Mouse (Mus musculus) v-Abl transformed pro-B cells (cell line): ENCODE results near the gene Esr1.

Experiments used
- in situ Hi-C, 2 experiments: fragments of 400-800 bp; cut with MboI; formaldehyde crosslinking; loops; one replicate each; pipeline ENCODE4 v1.15.1; 2025; ENCODE audit not compliant: unreplicated experiment in 2 of 2

Gene Esr1

GRCm38 (mm10) chr10:4924391-4924790 is 313.0 kb downstream of the Esr1 start:
- in situ Hi-C loops = no loop called here

- in situ Hi-C loops = no loop called here
Measured at GRCm38 (mm10) chr10:4943148-4943547, 331.8 kb downstream of the Esr1 start.

DNA sequence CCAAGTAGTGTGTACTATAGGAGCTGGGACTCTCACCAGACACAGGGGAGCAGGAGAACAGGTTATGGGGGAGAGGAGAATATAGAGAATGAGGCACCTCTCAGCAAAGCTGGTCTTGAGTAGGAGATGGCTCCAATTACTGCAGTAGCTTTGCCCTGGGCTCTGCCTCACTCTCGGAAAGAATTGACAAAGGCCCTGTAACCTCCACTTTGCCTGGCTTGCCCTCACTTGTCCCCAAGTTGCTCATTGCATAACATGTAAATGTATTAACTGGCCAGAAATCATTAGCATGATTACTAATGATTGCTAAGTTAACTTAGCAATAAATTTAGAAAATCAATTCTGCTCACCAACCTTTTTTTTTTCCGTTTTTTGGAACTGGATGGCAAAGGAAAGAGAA is 333.3 kb downstream of the Esr1 start:
- in situ Hi-C loops = no loop called here

DNA sequence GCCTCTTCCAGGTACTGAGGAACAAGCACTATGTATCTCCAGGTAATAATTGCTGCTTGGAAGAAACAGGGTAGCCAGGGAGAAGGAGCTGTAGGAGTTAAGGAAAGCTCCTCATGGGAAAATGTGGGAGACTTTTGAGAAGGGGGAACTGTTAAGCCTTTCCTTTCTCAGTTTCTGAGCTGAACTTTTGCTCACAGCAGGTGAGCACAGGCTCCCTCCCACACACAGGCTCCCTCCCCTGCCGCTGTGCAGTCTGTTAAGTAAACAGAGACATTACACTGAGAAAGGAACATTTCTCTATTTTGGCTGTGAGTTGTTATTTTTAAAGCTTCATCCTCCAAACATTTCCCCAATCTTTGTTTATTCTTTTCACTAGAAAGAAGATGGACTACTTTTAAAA is 354.4 kb downstream of the Esr1 start:
- in situ Hi-C loops = no loop called here

GRCm38 (mm10) chr10:4971156-4971555 is 359.8 kb downstream of the Esr1 start:
- in situ Hi-C loops = no loop called here

GRCm38 (mm10) chr10:4971586-4971985 is 360.2 kb downstream of the Esr1 start:
- in situ Hi-C loops = no loop called here

- in situ Hi-C loops = no loop called here
Measured at GRCm38 (mm10) chr10:4972026-4972425, 360.6 kb downstream of the Esr1 start.

- in situ Hi-C loops = no loop called here
Measured at GRCm38 (mm10) chr10:4974246-4974645, 362.9 kb downstream of the Esr1 start.

DNA sequence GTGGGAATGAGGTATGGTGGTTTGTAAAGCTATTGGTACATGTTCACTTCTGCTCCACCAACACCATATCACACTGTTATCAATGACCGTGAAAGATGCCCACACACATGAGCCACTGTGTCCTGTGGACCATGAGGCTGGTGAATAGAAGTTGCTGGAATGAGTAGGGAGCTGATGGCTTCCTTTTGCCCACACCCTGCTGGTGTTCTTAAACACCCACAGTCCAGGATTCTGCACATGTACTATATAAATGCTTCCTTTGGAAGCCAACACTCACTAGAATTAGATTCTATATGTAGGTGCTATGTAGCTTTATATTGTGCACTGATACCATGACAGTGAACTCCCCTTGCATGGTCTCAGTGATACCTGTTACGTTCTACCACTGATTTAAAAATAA is 365.2 kb downstream of the Esr1 start:
- in situ Hi-C loops = no loop called here

DNA sequence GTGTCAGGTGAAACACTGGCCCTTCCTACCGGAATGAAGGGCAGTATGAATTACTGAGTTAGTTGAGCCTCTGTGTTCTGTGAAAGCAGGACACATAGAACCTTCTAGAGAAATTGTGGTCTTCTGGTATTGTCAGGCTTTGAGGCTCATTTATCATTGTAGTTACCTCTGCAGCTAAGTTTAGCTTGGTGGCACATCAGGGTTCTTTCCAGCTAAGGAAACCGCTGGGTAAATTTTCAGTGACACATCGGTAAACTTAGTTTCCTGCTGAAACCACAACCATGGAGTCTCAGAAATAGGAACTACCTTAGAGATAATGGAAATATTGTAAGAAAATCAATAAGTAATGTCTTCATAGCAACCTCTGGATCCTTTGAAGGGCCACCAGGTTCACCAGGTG is 366.0 kb downstream of the Esr1 start:
- in situ Hi-C loops = no loop called here

- in situ Hi-C loops = no loop called here
Measured at GRCm38 (mm10) chr10:4983919-4984318, 372.5 kb downstream of the Esr1 start.

DNA sequence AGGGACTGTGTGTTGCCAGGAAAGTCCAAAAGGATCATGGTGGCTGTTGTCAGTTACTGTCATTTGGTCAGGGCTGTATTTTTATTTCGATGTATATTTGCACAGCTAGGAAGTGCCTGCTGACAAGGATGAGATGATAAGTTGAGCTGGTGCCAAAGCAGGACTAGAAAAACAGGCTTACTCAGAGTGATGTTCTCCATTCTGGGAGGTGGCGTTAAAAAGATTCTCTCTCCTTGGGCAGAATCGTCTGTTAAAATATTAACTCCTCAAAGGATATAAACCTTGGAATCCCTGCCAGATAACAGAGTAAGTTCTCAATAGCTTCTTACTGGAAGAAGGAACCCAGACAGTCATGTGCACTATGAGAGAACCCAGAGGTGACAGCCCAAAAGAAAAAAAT is 382.4 kb downstream of the Esr1 start:
- in situ Hi-C loops = no loop called here

DNA sequence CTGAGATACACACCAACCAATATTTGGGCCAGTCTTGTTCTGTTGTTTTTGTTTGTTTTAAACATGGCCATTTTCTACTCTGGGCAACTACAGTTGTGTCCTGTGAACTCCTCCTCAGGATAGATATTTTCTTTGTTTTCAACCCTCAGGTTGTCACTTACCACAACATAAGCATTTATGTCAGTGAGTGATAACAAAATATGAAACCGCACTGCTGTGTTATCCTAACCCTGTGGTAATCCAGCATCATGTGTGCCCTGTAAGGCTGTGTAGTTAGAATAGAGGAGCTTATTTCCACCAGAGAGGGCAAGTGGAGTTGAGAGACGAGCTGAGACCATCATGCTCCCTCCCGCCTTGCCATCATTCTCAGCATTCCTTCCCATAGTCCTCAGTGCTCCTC is 385.2 kb downstream of the Esr1 start:
- in situ Hi-C loops = no loop called here

- in situ Hi-C loops = no loop called here
Measured at GRCm38 (mm10) chr10:5008795-5009366, 397.5 kb downstream of the Esr1 start.

DNA sequence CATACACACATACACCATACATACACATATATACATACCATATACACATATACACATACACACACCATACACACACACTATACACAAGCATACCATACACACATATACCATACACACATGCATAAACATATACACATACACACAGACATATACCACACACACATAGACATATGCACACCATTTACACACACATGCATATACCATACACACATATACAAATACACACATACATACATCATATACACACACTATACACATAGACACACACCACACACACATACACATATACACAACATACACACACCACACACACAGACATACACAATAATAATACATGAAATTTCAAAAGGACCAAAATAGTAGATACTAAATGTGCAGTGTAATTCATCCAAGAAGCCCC is 400.6 kb downstream of the Esr1 start:
- in situ Hi-C loops = no loop called here

GRCm38 (mm10) chr10:5014976-5015375 is 403.6 kb downstream of the Esr1 start:
- in situ Hi-C loops = no loop called here

GRCm38 (mm10) chr10:5017148-5017547 is 405.8 kb downstream of the Esr1 start:
- in situ Hi-C loops = no loop called here

DNA sequence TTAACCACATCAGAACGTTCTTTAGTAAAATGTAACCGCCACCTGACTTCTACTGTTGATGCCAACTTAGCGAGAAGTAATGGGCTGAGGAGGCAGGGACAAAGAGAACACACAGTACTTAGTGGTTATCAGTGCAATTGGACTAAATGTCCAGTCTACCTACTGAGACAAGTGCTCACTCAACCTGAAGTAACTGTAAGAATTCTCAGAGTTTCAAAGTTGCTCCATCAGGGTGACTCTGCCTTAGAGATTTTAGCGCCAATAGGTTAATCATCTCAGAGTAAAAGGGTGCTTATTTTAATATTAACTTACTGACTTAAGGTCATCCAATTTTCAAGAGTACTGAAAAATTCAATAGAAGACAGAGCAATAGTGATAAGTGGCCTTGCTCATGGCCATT is 414.5 kb downstream of the Esr1 start:
- in situ Hi-C loops = no loop called here

- in situ Hi-C loops = no loop called here
Measured at GRCm38 (mm10) chr10:5027208-5027607, 415.8 kb downstream of the Esr1 start.

DNA sequence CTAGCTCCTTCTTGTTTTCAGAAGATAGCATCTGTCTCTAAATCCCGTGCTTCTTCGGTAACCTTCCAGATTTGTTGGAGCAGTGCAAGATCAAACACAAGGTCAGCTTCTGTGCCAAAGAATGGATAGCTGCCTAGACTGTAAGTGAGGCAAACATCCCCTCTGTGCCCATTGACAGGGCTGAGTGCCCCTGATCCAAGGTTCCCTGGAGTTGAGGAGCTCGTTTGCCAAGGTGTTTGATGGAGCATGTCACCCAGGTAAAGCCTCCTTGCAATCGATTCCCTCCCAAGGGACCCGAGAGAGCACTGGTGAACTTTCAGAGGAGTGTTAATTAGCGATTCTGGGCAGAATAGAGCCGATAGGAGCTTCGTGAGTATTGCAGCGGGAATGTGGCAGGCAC is 416.9 kb downstream of the Esr1 start:
- in situ Hi-C loops = no loop called here

DNA sequence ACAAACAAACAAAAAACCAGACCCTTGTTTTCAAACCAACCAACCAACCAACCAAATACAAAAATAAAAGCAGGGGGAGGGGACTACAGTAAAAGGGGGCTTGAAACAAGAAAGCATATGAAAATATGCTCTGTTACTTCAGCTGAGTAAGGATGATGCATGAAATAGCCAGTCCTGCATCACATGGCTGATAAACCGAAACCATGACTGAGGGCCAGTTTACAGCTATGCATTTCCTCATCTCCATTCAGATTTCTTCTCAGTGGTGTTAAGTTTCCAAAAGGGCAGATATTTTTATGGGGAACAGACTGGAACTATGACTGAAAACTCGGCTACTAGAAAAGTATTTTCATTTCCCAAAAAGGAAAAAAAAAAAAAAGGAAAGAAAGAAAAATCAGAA is 417.8 kb downstream of the Esr1 start:
- in situ Hi-C loops = no loop called here

- in situ Hi-C loops = no loop called here
Measured at GRCm38 (mm10) chr10:5029883-5030282, 418.5 kb downstream of the Esr1 start.
